Mouse (Mus musculus) layer of hippocampus, postnatal 36 days (tissue): ENCODE results near the gene Dhh. TPM values are rescaled to one million over a fixed set of nuclear protein-coding genes. Genes with fewer than 3 reads are reported as not detected.

ENCODE experiments used
- DNase-seq, 2 experiments: peaks; one replicate each; pipeline ENCODE4 v3.0.0; 2022
- total RNA-seq, 2 experiments: library from RNA; stranded (reverse); gene quantifications; 2 replicates each; pipeline ENCODE4 v1.2.3; 2021

Gene Dhh
- total RNA-seq, 2 experiments from 2014 or later = 0.12 to 0.15 TPM

GRCm38 (mm10) chr15:98871916-98872888, 26.1 kb downstream of the Dhh start:
- DNase-seq = peak; percentile 93

DNA sequence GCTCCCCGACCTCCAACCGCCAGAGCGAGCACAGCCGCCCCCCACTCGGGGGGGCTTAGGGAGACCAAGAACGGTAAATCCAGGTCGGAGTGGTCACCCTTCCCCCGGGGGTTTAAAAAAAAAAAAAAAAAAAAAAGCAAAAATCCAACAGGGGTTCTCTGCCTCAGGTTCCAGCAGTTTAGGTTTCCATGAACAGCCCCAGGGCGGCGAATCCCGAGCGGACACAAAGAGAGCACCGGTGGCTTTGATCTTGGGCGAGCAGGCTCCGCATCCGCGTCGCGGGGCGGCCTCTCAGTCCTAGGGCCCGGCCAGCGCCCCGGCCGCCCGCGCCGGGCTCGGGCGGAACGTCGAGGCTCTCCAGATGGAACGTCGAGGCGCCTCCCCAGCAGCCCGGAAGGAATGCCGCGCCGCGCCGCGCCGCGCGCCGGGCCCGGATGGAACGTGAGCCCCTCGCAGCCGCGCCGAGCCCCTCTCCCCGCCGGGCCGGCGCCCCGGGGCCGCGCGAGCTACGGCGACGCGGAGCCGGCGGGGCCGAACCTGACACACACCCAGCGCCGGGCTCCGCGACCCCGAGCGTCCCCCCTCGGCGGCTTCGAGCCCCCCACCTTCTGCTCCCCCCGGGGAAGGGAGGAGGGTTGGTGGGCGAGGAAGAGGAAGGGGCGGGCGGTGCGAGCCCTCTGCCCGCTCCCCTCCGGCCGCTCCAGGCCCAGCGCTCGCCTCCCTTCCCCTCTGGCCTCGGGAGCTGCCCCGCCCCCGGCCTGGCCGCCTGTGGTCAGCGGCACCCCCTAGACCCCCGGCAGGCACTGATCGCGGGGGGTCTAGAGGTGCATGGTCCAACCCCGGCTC, 27.0 kb downstream of the Dhh start, which contains the start of gene Kmt2d:
Kmt2d (minus strand) TSS at position 135 of the 846 bp plus-strand sequence.
- no peak for DNase-seq

GRCm38 (mm10) chr15:98870179-98871069, 27.9 kb downstream of the Dhh start:
- no peak for DNase-seq

- no peak for DNase-seq
These were observed 28.8 kb downstream of the Dhh start for GRCm38 (mm10) chr15:98869342-98870178.

DNA sequence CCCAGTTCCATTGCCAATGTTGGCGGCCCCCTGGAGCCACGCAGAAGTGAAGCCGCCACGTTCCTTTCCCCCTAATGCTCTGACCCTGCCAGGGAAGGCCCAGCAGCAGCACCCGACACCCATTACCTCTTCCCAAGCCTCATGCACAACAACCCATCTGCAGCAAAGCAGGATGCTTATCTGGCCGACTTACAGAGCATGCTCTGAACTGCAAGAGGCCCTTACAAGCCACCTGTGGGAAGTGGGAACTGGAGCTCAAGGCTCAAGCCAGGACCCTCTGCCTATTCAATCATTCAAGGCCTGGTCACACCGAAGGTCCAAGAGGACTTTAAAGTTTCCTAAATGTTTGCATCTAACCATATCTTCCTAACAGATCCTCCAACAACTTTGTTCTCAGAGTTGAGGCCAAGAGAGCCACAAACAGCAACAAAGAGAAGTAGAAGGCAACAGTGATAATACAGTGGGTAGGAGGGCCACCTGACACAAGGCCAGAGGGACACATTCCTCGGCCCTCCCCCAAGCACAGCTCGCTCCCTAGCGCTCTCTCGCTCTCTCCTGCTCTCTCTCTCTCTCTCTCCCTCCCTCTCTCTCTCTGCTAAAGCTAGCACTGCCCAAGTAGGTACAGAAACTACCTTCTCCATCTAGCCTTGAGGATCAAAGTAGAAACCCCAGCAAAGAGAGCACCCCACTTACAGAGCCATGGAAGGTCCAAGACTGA, 29.8 kb downstream of the Dhh start:
- DNase-seq = no peak

- peak; percentile 25 to 47 for DNase-seq
These were observed 31.0 kb downstream of the Dhh start for GRCm38 (mm10) chr15:98867321-98867720.

GRCm38 (mm10) chr15:98866501-98866900, 31.8 kb downstream of the Dhh start:
- DNase-seq = no peak

DNA sequence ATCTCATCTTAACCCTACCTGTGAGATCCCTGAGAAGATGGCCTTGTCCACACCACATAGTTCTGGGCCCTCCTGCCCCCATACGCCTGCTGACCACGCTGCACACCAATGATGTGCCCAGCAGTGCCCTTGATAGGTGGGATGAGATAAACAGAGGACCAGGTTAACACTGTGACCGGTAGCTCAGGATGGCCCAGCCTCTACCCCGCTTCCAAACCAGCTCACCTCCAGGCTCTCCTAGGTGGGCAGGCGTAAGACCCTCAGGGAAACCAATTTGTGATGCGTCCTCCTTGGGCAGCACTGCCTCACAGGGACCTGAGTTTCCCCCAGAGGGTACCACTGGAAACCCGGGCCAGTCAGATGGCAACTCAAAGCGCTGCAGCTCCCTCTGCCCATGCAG, 32.6 kb downstream of the Dhh start:
- DNase-seq = no peak

GRCm38 (mm10) chr15:98864951-98865350, 33.4 kb downstream of the Dhh start:
- no peak for DNase-seq

DNA sequence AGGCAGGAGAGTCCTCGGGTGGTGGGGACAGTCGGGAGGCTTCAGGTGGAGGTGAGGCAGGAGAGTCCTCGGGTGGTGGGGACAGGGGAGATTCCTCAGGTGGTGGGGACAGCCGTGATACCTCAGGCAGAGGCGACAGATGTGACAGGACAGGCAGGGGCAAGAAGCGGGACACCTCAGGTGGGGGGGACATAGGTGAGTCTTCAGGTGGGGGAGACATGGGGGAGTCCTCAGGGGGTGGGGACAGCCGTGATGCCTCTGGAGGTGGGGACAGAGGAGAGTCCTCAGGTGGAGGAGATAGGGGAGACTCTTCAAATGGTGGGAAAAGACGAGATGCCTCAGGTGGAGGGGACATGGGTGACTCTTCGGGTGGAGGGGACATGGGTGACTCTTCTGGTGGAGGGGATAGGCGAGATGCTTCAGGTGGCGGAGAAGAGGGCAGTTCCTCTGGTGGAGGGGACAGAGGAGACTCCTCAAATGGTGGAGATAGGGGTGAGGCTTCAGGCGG, 34.8 kb downstream of the Dhh start:
- DNase-seq = no peak

DNA sequence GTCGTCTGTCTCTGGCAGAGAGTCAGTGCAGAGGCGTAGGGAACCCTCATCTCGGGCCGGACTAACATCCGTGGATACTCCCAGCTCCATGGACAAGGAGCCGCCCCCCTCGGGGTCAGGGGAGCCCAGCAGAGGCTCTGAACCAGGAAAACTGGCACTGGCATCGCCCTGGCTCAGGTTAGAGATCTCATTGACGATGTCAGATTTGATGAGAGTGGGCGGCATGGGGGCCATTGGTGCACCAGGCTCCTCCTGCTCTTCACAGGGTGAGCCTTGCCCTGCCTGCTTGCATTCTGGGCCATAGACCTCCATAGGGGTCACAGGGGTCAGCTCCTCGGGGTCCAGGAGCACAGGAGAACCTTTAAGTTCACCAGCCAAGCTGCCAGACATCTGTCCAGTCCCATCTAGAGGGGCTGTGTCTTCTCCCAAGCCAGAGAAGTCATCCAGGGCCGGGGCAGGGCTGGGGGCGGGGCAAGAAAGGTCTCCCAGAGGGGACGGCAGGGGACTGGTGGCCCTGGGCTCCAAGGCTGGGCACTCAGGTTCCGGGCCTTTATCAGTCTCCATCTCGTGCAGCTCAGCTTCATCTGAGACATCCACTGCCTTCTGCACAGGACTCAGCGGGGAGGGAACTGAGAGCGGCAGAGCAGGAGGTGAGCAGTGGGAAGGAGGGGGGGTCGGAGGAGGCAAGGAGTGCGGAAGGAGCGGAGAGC, 36.5 kb downstream of the Dhh start:
- no peak for DNase-seq

DNA sequence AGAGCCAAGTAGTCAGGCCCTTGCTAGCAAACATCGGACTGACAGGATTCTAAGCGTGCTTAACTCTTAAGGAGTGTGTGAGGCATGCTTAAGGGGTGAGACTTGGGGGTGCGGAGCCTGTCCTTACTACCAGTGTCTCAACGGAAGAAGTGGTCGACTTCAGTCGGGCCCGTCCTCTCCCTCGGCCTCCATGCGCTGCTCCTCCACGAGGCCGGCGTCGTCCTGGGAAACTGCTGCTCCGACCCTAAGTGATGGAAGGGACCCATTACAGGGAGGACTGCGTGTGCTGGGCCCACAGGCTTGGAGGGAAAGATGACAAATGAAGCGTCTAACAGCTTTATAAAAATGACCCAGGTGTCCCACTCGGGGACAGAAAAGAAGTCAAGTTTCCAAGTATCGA, 37.4 kb downstream of the Dhh start:
- no peak for DNase-seq

GRCm38 (mm10) chr15:98859319-98860043, 38.9 kb downstream of the Dhh start:
- DNase-seq = no peak

- peak in 1 of 2 experiments; percentile 1 for DNase-seq
These were observed 44.1 kb downstream of the Dhh start for GRCm38 (mm10) chr15:98854214-98854613.

- DNase-seq = peak in 1 of 2 experiments; percentile 2
These were observed 45.0 kb downstream of the Dhh start for GRCm38 (mm10) chr15:98853161-98853937.

DNA sequence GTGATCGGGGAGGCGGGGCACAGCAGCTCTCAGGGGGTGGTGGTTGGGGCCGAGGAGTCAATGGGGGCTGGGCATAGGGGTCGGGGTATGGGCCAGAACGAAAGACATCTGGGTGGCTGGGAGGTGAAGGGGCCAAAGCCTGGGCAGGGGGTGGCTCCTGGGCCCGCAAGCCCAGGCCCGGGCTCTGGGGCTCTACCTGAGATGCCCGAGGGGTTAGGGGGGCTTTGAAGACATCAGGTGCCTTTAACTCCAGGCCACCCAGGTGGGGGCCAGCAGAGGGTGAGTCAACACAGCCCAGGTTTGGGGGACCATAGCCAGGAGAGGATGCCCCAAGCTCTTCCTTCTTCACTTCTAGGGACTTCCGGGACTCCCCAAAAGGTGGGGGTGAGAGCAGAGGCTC, 45.6 kb downstream of the Dhh start:
- DNase-seq = no peak

- DNase-seq = peak in 1 of 2 experiments; percentile 4
These were observed 46.3 kb downstream of the Dhh start for GRCm38 (mm10) chr15:98852071-98852470.
